Mouse (Mus musculus) heart, adult 2 months (tissue): ENCODE data around the gene Eps15l1.
A peak's percentile ranks its signal among the peaks of the same experiment; 100 is the strongest.

Experiments
- CTCF ChIP-seq: fragments of 200-600 bp; IDR thresholded peaks from 2 replicates; pipeline ENCODE4 v1.8.1; 2022; ENCODE audit warnings: antibody characterized with exemption, mild to moderate bottlenecking, moderate library complexity
- EP300 ChIP-seq: fragments of 200-500 bp; IDR thresholded peaks from 2 replicates; pipeline ENCODE4 v1.6.1; 2011; ENCODE audit warnings: low read depth, low read length, control low read depth; ENCODE audit not compliant: insufficient read depth
- POLR2A ChIP-seq: fragments of 200-500 bp; IDR thresholded peaks from 2 replicates; pipeline ENCODE4 v1.6.1; 2011; ENCODE audit warnings: mild to moderate bottlenecking, low read depth, low read length, control low read depth; ENCODE audit not compliant: insufficient read depth

DNA sequence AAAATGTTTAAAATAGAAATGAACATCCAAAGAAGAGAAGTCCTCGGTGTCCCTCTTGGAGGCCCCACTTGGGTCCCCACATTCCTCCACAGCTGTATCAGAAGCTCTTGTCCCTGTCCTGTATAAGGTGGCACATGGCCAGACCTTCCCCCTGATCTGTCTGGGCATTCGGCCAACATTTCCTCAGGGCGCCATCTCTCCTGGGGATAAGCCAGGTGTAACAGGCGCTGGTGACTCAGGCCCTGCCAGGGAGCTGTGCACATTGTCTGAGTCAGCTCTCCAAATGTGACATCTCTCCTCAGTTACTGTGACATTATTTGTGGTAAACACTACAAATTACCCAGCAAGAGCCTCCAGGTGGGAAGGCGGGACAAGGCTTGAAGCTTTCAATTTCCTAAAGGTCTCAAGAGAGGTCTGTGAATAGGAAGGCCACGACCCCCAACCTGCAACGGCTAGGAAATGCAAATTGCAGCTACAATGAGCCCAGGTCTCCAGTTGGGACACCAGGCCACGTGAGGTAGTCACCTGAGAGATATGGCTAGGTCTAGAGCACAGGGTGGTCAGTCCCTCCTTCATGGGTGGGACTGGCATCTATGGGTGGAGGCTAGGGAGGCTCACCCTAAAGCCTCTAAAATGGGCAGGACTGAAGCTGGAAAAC is 110.3 kb downstream of the Eps15l1 start:
- TF ChIP-seq POLR2A: peak; percentile 29; the same call in 1 of the 2 replicates
- TF ChIP-seq CTCF: no peak
- peak; percentile 93; the same call in 1 of the 2 replicates for TF ChIP-seq EP300
